Mouse (Mus musculus): ENCODE data around the gene Shisa2. TPM values are rescaled to one million over a fixed set of nuclear protein-coding genes. Genes with fewer than 3 reads are reported as not detected.
A peak's percentile ranks its signal among the peaks of the same experiment; 100 is the strongest.

Gene Shisa2
- 4.7 and 5.9 TPM in 2 replicates for polyA plus RNA-seq (2015; fragmentation: Nextera tagmentation; extraction: Ambion mirVana)

DNA sequence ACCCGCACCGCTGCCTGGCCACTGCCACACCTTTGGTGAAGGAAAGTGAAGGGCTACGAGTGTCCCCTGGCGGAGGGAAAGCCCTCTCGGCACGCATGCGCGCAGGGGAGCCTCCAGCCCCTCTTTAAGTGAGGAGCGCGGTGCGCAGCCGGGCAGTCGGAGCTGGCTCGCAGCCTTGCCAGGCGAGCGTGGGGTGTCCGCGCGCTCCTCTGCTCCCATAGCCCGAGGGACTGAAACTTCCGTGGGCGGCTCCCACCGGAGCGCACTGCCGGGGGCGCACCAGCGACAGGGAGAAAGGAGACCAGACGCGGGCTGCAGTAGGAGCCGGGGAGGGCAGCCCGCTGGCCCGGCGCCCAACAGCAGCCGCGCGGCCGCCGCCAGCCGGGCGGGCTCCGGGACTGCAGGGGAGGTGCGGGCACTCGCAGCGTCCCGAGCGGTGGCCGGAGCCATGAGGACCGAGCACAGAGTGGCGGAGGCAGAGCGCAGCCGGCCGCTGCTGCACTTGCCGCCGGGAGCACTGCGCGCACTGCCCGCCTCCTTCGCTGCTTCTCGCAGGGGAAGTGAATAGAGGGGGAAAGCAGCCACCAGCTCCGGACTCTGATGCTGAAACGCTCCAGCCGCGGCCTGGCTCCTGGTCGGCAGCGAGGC, at the start of gene Shisa2:
Shisa2 (plus strand) TSS at position 151 of the 648 bp plus-strand sequence.
- no peaks in the 10 kb centered on the region; the same call in 1 of the 2 replicates for H3K36me3 ChIP-seq (ENCODE audit: control insufficient read depth, insufficient read depth, low read length)
- peaks cover 5% of the 10 kb centered on the region; the same call in 1 of the 2 replicates for H3K27me3 ChIP-seq (ENCODE audit: control insufficient read depth, insufficient read depth, low read depth, low read length)
- peak within 1 kb of the TSS; percentile 75 for H3K9ac ChIP-seq (ENCODE audit: low read depth, low read length)
- H3K9me3 ChIP-seq (replicated peaks; ENCODE audit: control insufficient read depth, low read length, poor library complexity, severe bottlenecking): no peaks in the 10 kb centered on the region
- peak; percentile 92 for ATAC-seq
- H3K4me1 ChIP-seq (ENCODE audit: control insufficient read depth, insufficient read depth, low read length): peaks cover 12% of the 10 kb centered on the region; the same call in 1 of the 2 replicates
- peak within 1 kb of the TSS; percentile 77 for H3K27ac ChIP-seq (ENCODE audit: low read length)
- peak within 1 kb of the TSS; percentile 82 for H3K4me2 ChIP-seq (ENCODE audit: low read length)
- H3K4me3 ChIP-seq (ENCODE audit: low read depth, low read length): peak within 1 kb of the TSS; percentile 74
- under 1% methylated on average over 64 of the region's 65 CpGs for WGBS

DNA sequence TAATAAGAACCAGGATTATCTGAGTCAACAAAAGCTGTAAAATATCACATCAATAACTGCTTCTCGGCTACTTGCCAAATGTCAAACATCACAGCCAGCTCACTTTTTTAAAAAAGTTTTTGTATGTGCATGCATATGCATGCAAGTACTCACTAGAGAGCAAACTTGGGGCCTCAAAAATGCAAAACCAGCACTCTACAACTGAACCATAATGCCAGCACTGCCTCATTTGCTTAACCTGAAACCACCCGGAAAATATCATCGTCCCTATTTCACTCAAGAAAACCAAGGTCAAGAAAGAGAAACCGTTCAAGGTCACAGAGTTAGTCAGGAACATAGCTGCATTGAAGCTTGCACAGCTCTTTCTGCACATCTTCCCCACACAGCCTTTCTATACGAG, 48.7 kb upstream of the Shisa2 start:
- Histone ChIP-seq H3K9me3 (replicated peaks; ENCODE audit: control insufficient read depth, low read length, poor library complexity, severe bottlenecking) (no peaks in the 10 kb centered on the region), H3K4me1 (ENCODE audit: control insufficient read depth, insufficient read depth, low read length) (no peaks in the 10 kb centered on the region), H3K36me3 (ENCODE audit: control insufficient read depth, insufficient read depth, low read length) (peaks cover 9% of the 10 kb centered on the region), H3K27me3 (ENCODE audit: control insufficient read depth, insufficient read depth, low read depth, low read length) (no peaks in the 10 kb centered on the region), H3K9ac (ENCODE audit: low read depth, low read length) (no peak overlapping the region), H3K27ac (ENCODE audit: low read length) (no peak overlapping the region), H3K4me3 (ENCODE audit: low read depth, low read length) (no peak overlapping the region), H3K4me2 (ENCODE audit: low read length) (no peak overlapping the region)
- no peak for ATAC-seq
- WGBS: 90% methylated on average over 5 of the region's 5 CpGs

DNA sequence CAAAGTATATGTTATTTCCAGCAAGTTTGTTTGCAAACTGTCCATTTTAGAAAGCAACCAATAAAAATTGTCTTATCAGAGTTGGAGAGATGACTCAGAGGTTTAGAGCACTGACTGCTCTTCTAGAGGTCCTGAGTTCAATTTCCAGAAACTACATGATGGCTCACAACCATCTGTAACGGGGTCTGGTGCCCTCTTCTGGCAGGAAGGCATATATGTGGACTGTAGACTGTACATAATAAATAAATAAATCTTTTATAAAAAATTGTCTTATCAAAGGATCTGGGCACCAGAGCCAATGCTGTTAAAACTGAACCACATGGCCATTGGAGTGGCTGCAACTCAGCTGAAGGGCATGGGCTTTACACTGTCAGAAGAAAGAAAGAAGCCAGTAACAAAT, 34.5 kb upstream of the Shisa2 start:
- Histone ChIP-seq H3K4me2 (ENCODE audit: low read length) (no peak overlapping the region), H3K9me3 (replicated peaks; ENCODE audit: control insufficient read depth, low read length, poor library complexity, severe bottlenecking) (no peaks in the 10 kb centered on the region), H3K36me3 (ENCODE audit: control insufficient read depth, insufficient read depth, low read length) (peaks cover 30% of the 10 kb centered on the region), H3K4me1 (ENCODE audit: control insufficient read depth, insufficient read depth, low read length) (0 out of 2 replicates have a peak, but pooled peaks cover 2% of the 10 kb centered on the region), H3K9ac (ENCODE audit: low read depth, low read length) (no peak overlapping the region), H3K27me3 (ENCODE audit: control insufficient read depth, insufficient read depth, low read depth, low read length) (no peaks in the 10 kb centered on the region), H3K4me3 (ENCODE audit: low read depth, low read length) (no peak overlapping the region), H3K27ac (ENCODE audit: low read length) (no peak overlapping the region)
- no peak for ATAC-seq
- 78% methylated on average over 1 of the region's 1 CpGs for WGBS

DNA sequence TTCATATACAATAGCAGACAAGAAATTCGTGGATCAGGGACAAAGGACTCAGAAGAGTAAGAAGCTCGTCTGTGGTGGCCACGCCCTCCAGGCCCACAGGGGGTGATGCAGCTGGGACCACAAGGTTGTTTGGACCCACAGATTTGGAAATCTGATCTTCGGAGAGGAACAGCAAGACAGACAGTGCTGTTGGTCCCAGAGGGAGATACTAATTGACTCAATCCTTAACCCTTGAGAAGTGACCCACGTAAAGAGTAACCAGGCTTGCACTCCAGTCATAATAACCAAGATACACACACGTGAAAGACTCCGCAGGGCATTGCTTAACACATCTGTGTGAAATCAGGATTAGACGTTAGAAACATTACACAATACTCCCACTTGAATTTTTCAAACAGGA, 33.2 kb upstream of the Shisa2 start:
- Histone ChIP-seq H3K27me3 (ENCODE audit: control insufficient read depth, insufficient read depth, low read depth, low read length) (no peaks in the 10 kb centered on the region), H3K4me2 (ENCODE audit: low read length) (no peak overlapping the region), H3K9me3 (replicated peaks; ENCODE audit: control insufficient read depth, low read length, poor library complexity, severe bottlenecking) (no peaks in the 10 kb centered on the region), H3K27ac (ENCODE audit: low read length) (no peak overlapping the region), H3K4me3 (ENCODE audit: low read depth, low read length) (no peak overlapping the region), H3K9ac (ENCODE audit: low read depth, low read length) (no peak overlapping the region), H3K4me1 (ENCODE audit: control insufficient read depth, insufficient read depth, low read length) (peaks cover 7% of the 10 kb centered on the region), H3K36me3 (ENCODE audit: control insufficient read depth, insufficient read depth, low read length) (peaks cover 22% of the 10 kb centered on the region)
- 73% methylated on average over 8 of the region's 8 CpGs for WGBS
- ATAC-seq: no peak

- no peak overlapping the region for H3K4me3 ChIP-seq (ENCODE audit: low read depth, low read length)
- H3K36me3 ChIP-seq (ENCODE audit: control insufficient read depth, insufficient read depth, low read length): peaks cover 22% of the 10 kb centered on the region
- H3K27me3 ChIP-seq (ENCODE audit: control insufficient read depth, insufficient read depth, low read depth, low read length): no peaks in the 10 kb centered on the region
- ATAC-seq: no peak
- H3K4me1 ChIP-seq (ENCODE audit: control insufficient read depth, insufficient read depth, low read length): peaks cover 10% of the 10 kb centered on the region
- no peak overlapping the region for H3K9ac ChIP-seq (ENCODE audit: low read depth, low read length)
- no peak overlapping the region for H3K4me2 ChIP-seq (ENCODE audit: low read length)
- WGBS: 83% methylated on average over 3 of the region's 3 CpGs
- H3K9me3 ChIP-seq (replicated peaks; ENCODE audit: control insufficient read depth, low read length, poor library complexity, severe bottlenecking): no peaks in the 10 kb centered on the region
- H3K27ac ChIP-seq (ENCODE audit: low read length): no peak overlapping the region
These were observed 32.5 kb upstream of the Shisa2 start for GRCm38 (mm10) chr14:59592593-59592992.

DNA sequence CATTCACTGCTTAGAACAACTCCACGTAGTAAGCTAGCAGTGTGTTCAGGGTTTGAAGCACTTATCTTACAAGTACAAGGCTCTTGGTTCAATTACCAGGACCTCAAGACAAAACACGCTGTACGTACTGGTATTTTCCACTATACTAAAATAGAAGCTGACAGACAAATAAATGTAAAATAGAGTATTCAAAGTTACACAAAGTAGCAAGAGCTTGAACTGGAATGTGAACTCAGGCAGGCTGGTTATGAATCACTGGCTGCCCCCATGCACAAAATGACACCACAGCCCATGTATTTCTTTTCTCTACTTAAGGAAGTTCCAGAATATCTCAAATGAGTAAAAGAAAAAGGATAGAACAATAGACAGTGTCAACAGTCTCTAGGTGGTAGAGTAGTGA, 30.1 kb upstream of the Shisa2 start:
- peaks cover 14% of the 10 kb centered on the region for H3K4me1 ChIP-seq (ENCODE audit: control insufficient read depth, insufficient read depth, low read length)
- no peaks in the 10 kb centered on the region for H3K27me3 ChIP-seq (ENCODE audit: control insufficient read depth, insufficient read depth, low read depth, low read length)
- ATAC-seq: no peak
- no peak overlapping the region for H3K9ac ChIP-seq (ENCODE audit: low read depth, low read length)
- H3K36me3 ChIP-seq (ENCODE audit: control insufficient read depth, insufficient read depth, low read length): peaks cover 7% of the 10 kb centered on the region; the same call in 1 of the 2 replicates
- no peak overlapping the region for H3K4me2 ChIP-seq (ENCODE audit: low read length)
- H3K4me3 ChIP-seq (ENCODE audit: low read depth, low read length): no peak overlapping the region
- WGBS: 91% methylated on average over 3 of the region's 3 CpGs
- H3K9me3 ChIP-seq (replicated peaks; ENCODE audit: control insufficient read depth, low read length, poor library complexity, severe bottlenecking): no peaks in the 10 kb centered on the region
- no peak overlapping the region for H3K27ac ChIP-seq (ENCODE audit: low read length)

- Histone ChIP-seq H3K27ac (ENCODE audit: low read length) (peak within 1 kb of the TSS; percentile 75), H3K27me3 (ENCODE audit: control insufficient read depth, insufficient read depth, low read depth, low read length) (peaks cover 3% of the 10 kb centered on the region; the same call in 1 of the 2 replicates), H3K4me1 (ENCODE audit: control insufficient read depth, insufficient read depth, low read length) (peaks cover 14% of the 10 kb centered on the region), H3K4me3 (ENCODE audit: low read depth, low read length) (peak within 1 kb of the TSS; percentile 94), H3K36me3 (ENCODE audit: control insufficient read depth, insufficient read depth, low read length) (no peaks in the 10 kb centered on the region), H3K9ac (ENCODE audit: low read depth, low read length) (peak within 1 kb of the TSS; percentile 94), H3K4me2 (ENCODE audit: low read length) (peak within 1 kb of the TSS; percentile 96), H3K9me3 (replicated peaks; ENCODE audit: control insufficient read depth, low read length, poor library complexity, severe bottlenecking) (no peaks in the 10 kb centered on the region)
- WGBS: under 1% methylated on average over 47 of the region's 48 CpGs
- ATAC-seq: peak; percentile 94
These were observed 27.5 kb upstream of the Shisa2 start, which contains the start of gene Cdadc1 for GRCm38 (mm10) chr14:59597398-59598259. Gene Cdadc1, minus strand, starts transcription at chr14:59597959.

DNA sequence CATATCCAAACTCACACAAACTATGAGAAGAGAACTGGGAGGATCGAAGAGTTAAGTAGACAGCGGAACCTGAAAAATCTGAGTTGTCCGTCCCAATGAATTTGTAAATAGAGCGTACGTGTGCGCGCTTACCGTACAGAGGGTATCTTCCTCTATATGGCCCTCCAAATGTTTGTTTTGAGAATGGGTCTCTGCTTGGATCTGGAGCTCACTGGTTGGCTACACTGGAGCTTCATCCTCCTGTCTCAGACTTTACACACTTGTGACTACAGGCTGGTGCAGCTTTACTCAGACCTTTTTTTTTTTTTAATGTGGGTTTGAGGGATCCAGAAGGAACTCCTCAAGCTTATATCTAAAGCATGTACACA, 26.9 kb upstream of the Shisa2 start:
- 5% methylated on average over 8 of the region's 8 CpGs for WGBS
- ATAC-seq: peak; percentile 74
- Histone ChIP-seq H3K36me3 (ENCODE audit: control insufficient read depth, insufficient read depth, low read length) (no peaks in the 10 kb centered on the region), H3K9ac (ENCODE audit: low read depth, low read length) (peak overlapping the region; percentile 94), H3K4me3 (ENCODE audit: low read depth, low read length) (peak overlapping the region; percentile 94), H3K9me3 (replicated peaks; ENCODE audit: control insufficient read depth, low read length, poor library complexity, severe bottlenecking) (no peaks in the 10 kb centered on the region), H3K4me2 (ENCODE audit: low read length) (peak overlapping the region; percentile 71), H3K4me1 (ENCODE audit: control insufficient read depth, insufficient read depth, low read length) (peaks cover 14% of the 10 kb centered on the region), H3K27ac (ENCODE audit: low read length) (peak overlapping the region; percentile 75), H3K27me3 (ENCODE audit: control insufficient read depth, insufficient read depth, low read depth, low read length) (peaks cover 3% of the 10 kb centered on the region; the same call in 1 of the 2 replicates)
